Mouse (Mus musculus): ENCODE results near the gene Foxp4.

Foxp4 gene

GRCm38 (mm10) chr17:47850639-47851314 lies 73.7 kb downstream of the Foxp4 start:
- no peak for DNase-seq

- DNase-seq, result no peak
Observed at GRCm38 (mm10) chr17:47850035-47850434, 74.4 kb downstream of the Foxp4 start.

- no peak for DNase-seq
Observed at GRCm38 (mm10) chr17:47847985-47848384, 76.5 kb downstream of the Foxp4 start.

GRCm38 (mm10) chr17:47845609-47846008 lies 78.8 kb downstream of the Foxp4 start:
- no peak for DNase-seq

GRCm38 (mm10) chr17:47843465-47843864 lies 81.0 kb downstream of the Foxp4 start:
- DNase-seq, result no peak

- DNase-seq, result peak; percentile 80
Observed at GRCm38 (mm10) chr17:47841931-47842623, 82.4 kb downstream of the Foxp4 start.

- no peak for DNase-seq
Observed at GRCm38 (mm10) chr17:47841521-47841920, 82.9 kb downstream of the Foxp4 start.

- DNase-seq, result no peak
Observed at GRCm38 (mm10) chr17:47837808-47838207, 86.6 kb downstream of the Foxp4 start.

- DNase-seq, result no peak
Observed at GRCm38 (mm10) chr17:47834482-47834767, 90.0 kb downstream of the Foxp4 start, which contains the start of gene Mdfi. TSS of gene Mdfi (minus strand) at chr17:47834691.

- no peak for DNase-seq
Observed at GRCm38 (mm10) chr17:47833628-47834481, 90.6 kb downstream of the Foxp4 start.

- no peak for DNase-seq
Observed at GRCm38 (mm10) chr17:47833029-47833627, 91.3 kb downstream of the Foxp4 start.

- DNase-seq, result no peak
Observed at GRCm38 (mm10) chr17:47832501-47833028, 91.9 kb downstream of the Foxp4 start.

- no peak for DNase-seq
Observed at GRCm38 (mm10) chr17:47831772-47832171, 92.7 kb downstream of the Foxp4 start.

- no peak for DNase-seq
Observed at GRCm38 (mm10) chr17:47831161-47831560, 93.3 kb downstream of the Foxp4 start.

GRCm38 (mm10) chr17:47821339-47821738 lies 103.1 kb downstream of the Foxp4 start:
- no peak for DNase-seq

- DNase-seq, result no peak
Observed at GRCm38 (mm10) chr17:47818038-47818725, 106.3 kb downstream of the Foxp4 start.

All from kidney, adult 11 months (tissue).